Mouse (Mus musculus): ENCODE data around the gene Ciart.

GRCm38 (mm10) chr3:95865050-95865449 is 17.0 kb downstream of the Ciart start:
- TF ChIP-seq CTCF (IDR thresholded peaks at IDR 0.05; ENCODE audit: low read depth, low read length) (no peak), POLR2A (IDR thresholded peaks at IDR 0.05; ENCODE audit: insufficient read depth, low read length) (no peak), EP300 (IDR thresholded peaks at IDR 0.05; ENCODE audit: insufficient read depth, low read depth, low read length) (no peak)

Measured in ES-Bruce4 (cell line).